Mouse (Mus musculus): ENCODE results near the gene Clec11a.
A peak's percentile ranks its signal among the peaks of the same experiment; 100 is the strongest.

Gene Clec11a

GRCm38 (mm10) chr7:44276461-44277249, 30.0 kb downstream of the Clec11a start:
- DNase-seq = no peak

- no peak for DNase-seq
Measured at GRCm38 (mm10) chr7:44275546-44275945, 31.2 kb downstream of the Clec11a start.

GRCm38 (mm10) chr7:44274096-44274495, 32.6 kb downstream of the Clec11a start:
- no peak for DNase-seq

GRCm38 (mm10) chr7:44273446-44273845, 33.3 kb downstream of the Clec11a start:
- no peak for DNase-seq

- no peak for DNase-seq
Measured at GRCm38 (mm10) chr7:44272546-44272945, 34.2 kb downstream of the Clec11a start.

GRCm38 (mm10) chr7:44271309-44271708, 35.4 kb downstream of the Clec11a start:
- DNase-seq = peak; percentile 22 to 23

- DNase-seq = no peak
Measured at GRCm38 (mm10) chr7:44269397-44269796, 37.3 kb downstream of the Clec11a start.

GRCm38 (mm10) chr7:44268117-44268516, 38.6 kb downstream of the Clec11a start:
- no peak for DNase-seq

- peak; percentile 96 to 97 for DNase-seq
Measured at GRCm38 (mm10) chr7:44262791-44263643, 43.7 kb downstream of the Clec11a start.

GRCm38 (mm10) chr7:44261147-44261546, 45.6 kb downstream of the Clec11a start, which contains the start of gene Gm15517:
TSS of gene Gm15517 (plus strand) at chr7:44261447.
- no peak for DNase-seq

GRCm38 (mm10) chr7:44260410-44260809, 46.3 kb downstream of the Clec11a start:
- DNase-seq = no peak

- DNase-seq = no peak
Measured at GRCm38 (mm10) chr7:44257278-44257677, 49.4 kb downstream of the Clec11a start, which contains the start of gene Acp4. TSS of gene Acp4 (minus strand) at chr7:44257378.

- peak; percentile 18 to 20 for DNase-seq
Measured at GRCm38 (mm10) chr7:44254930-44255329, 51.8 kb downstream of the Clec11a start.

- peak; percentile 19 to 26 for DNase-seq
Measured at GRCm38 (mm10) chr7:44253023-44253616, 53.6 kb downstream of the Clec11a start.
